Mouse (Mus musculus) cortical plate, adult 2 months (tissue): ENCODE measurements at regions not wholly inside any gene's neighbourhood (a gene's known extent, or its start where the extent isn't known, plus 50 kb on each side); places are given as distances from the start of the nearest gene placed in this dataset.

ENCODE experiments used
- CTCF ChIP-seq: fragments of 200-500 bp; IDR thresholded peaks from 2 replicates; pipeline ENCODE4 v1.5.1; 2011; ENCODE audit warnings: mild to moderate bottlenecking, control low read depth, low read length; ENCODE audit not compliant: insufficient read depth; ENCODE audit errors: extremely low read depth
- POLR2A ChIP-seq: fragments of 200-500 bp; IDR thresholded peaks from 2 replicates; pipeline ENCODE4 v1.6.1; 2011; ENCODE audit warnings: mild to moderate bottlenecking, low read length, control low read depth; ENCODE audit not compliant: insufficient read depth; ENCODE audit errors: extremely low read depth

DNA sequence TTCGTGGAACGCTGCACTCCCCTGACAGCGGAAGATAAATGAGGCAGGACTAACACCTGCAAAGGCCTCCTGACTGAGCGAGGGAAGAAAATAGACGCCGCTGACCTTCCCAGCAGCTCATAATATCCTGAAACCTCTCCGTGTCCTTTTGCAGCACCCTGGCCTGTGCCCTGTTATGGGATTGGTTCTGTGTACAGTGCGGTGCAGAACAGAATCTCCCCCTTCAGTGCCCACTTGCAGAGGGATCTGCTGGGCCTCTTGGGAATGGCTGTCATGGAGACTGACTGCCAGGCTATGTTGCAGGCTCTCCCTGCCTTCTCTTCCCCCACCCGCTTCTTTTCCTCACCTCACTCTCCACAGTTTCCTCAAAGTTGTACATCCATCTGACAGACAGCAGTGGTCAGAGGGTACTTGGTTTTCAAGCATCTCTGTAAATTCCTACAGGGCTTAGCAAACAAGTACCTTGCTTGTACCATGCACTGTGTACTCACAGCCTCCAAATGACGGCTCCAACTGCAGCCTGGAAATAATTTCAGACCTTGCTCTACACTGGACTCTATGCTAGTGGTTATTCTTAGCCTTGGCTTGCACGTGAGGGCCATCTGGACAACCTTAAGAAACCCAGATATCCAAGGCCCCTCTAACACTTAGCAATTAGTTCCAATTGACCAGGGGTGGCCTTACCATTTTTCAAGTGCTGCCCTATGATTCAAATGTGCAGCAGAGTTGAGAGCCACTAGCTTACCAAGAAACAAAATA, 382.7 kb downstream of the Gm45692 start:
- TF ChIP-seq CTCF (no peak), POLR2A (no peak)
